Mouse (Mus musculus) lung, postnatal 14 days (tissue): ENCODE measurements around the gene Deaf1.

Source experiments
- DNase-seq: peaks from one replicate; pipeline ENCODE4 v3.0.0; 2021

Gene Deaf1

GRCm38 (mm10) chr7:141293852-141294471, 33.5 kb downstream of the Deaf1 start:
- DNase-seq: peak; percentile 39

DNA sequence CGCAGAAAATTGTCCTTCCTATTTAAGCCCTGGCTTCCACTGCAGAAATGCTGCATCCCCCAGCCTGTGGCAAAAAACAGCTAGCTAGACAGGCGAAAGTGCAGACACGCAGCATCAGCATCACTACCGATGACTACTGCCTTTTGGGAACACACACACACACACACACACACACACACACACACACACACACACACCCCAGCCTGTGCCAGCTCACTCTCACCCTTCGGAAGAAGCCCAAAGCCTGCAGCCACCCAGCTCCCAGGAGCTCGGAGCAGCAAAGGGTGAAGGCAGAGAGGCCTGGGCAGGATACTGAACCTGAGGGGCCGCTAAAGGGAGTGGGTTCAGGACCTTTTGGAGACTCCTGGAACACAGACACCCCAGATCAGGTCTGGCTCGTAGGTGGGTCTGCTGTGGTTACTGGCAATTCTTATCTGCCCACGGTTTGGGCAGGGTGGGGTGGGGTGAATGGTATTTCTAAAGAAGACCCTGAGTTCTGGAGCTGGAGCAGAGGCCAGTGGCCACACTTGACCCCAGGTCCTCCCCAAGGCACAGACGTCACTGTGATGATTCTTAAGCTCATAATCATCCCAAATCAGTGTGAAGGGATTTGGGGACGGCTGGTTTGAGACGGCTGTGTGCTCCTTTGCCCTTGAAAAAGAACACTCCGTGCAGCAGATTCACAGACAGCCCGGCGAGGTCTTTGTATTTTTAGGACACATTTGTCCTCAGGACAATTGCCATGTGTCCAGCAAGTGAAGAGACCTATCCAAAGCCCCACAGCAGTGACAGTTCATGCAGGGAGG, 34.7 kb downstream of the Deaf1 start:
- DNase-seq: no peak

- DNase-seq: no peak
Measured at GRCm38 (mm10) chr7:141291921-141292582, 35.4 kb downstream of the Deaf1 start, which contains the start of gene Drd4. TSS of gene Drd4 (plus strand) at chr7:141292006.

GRCm38 (mm10) chr7:141288042-141288441, 39.4 kb downstream of the Deaf1 start:
- no peak for DNase-seq

DNA sequence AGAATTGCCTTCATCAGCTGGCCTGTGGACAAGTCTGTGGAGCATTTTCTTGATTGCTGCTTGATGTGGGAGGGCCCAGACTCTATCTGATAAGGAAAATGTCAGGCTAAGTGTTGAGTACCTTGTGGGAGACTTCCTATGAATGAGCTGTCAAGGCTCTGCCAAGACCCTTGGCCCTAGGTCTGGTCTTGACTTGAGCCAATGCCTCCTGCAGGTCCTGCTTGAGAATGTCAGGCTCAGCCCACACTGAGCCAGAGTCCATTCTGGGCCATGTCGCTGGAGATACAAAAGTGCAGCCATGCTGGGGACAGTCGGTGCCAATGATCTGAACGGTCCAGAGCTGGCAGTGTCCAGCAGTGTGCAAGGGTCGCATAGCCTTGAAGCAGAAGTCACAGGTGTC, 44.7 kb downstream of the Deaf1 start:
- DNase-seq: no peak

DNA sequence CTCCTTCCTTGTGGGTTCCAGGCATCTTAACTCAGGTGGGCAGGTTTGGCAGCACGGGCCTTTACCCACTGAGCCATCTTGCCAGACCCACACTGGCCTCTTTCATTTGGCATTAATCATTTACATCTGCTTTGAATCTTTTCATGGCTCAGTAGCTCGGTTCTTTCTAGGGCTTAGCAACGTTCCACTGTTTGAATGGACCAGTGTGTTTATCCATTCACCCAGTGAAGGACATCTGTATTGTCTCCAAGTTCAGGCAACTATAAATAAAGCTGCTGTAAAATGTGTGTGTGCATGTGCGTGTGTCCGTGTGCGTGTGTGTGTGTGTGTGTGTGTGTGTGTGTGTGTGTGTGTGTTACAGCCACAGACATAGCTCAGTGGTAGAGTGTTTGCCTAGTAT, 46.0 kb downstream of the Deaf1 start:
- DNase-seq: no peak

- DNase-seq: no peak
Measured at GRCm38 (mm10) chr7:141278766-141279590, 48.5 kb downstream of the Deaf1 start, which contains the start of gene Sct. TSS of gene Sct (minus strand) at chr7:141279133.

- DNase-seq: no peak
Measured at GRCm38 (mm10) chr7:141277701-141278678, 49.5 kb downstream of the Deaf1 start.

- DNase-seq: no peak
Measured at GRCm38 (mm10) chr7:141276546-141276945, 50.9 kb downstream of the Deaf1 start, which contains the start of gene Cdhr5. TSS of gene Cdhr5 (minus strand) at chr7:141276786.

DNA sequence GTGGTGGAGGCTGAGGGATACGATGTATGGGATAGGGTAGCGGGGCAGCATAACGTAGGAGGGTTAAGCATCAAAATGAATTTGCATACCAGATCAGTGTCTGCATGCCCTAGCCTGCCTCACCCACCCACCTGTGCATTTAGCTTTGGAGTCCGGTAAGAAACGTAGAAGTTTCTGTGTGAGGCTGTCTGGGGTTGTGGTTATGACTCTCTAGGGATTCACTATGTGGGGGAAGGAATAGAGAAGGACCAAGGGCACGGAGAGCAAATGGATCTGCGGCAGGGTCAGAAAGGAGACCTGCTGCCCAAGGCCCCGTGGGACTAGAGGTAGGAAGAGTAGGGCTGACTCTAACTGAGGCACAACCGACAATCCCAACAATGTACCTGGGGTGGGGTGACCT, 52.1 kb downstream of the Deaf1 start:
- no peak for DNase-seq

GRCm38 (mm10) chr7:141270631-141271030, 56.9 kb downstream of the Deaf1 start:
- DNase-seq: no peak

DNA sequence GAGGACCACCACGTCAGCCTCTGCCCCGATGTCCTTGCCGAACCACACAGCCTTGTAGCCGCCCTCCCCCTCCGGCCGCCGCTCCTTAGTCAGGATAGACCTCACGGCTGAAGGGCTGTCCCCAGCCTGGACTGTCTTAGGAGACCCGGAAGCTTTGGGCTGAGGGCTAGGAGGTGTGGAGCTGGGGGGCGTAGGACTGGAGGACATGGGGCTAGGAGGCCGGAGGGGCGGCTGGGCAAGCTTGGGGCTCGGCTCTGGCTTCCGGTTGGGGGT, 58.3 kb downstream of the Deaf1 start:
- no peak for DNase-seq

- peak; percentile 32 for DNase-seq
Measured at GRCm38 (mm10) chr7:141268466-141269272, 58.8 kb downstream of the Deaf1 start.

DNA sequence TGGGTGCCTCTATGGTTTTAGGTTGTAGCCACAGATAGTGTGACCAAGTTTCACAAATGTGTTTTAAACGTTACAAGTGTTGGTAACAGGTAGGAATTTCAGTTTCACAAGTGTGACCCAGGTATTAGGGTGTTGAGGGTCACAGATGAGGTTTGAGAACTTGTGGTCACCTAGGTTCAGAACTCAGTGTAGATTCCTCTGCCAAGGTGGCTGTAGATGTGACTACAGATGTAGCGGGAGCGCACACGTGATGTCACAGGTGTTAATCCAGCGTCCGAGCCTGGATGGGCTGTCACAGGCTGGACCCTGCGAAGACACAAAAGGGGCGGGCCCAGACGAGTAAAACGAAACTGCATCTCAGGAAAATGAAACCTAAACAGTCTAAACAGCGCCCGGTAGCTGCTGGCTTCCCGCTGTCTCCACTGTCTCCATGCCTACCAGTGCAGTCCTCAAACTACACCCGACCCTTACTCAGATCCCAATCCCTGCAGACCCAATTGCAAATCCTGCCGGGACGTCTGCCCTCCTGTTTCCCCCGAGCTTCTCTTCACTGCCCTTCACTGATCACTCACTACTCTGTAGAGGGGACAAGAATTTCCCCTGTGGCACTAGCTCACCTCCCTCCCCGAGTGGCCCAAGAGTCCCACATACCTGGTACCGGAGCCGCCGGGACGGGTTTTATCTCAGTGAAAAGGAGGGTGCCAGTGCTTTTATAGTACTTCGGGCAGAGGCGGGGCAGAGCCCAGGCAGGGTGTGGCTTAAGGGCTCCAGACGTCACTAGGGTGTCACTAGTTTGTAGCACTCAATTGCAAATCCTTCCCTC, 61.5 kb downstream of the Deaf1 start, which contains the start of gene Irf7:
Irf7 (minus strand) TSS at position 743 of the 823 bp plus-strand sequence.
- peak; percentile 71 for DNase-seq

GRCm38 (mm10) chr7:141265411-141265738, 62.1 kb downstream of the Deaf1 start:
- DNase-seq: no peak

DNA sequence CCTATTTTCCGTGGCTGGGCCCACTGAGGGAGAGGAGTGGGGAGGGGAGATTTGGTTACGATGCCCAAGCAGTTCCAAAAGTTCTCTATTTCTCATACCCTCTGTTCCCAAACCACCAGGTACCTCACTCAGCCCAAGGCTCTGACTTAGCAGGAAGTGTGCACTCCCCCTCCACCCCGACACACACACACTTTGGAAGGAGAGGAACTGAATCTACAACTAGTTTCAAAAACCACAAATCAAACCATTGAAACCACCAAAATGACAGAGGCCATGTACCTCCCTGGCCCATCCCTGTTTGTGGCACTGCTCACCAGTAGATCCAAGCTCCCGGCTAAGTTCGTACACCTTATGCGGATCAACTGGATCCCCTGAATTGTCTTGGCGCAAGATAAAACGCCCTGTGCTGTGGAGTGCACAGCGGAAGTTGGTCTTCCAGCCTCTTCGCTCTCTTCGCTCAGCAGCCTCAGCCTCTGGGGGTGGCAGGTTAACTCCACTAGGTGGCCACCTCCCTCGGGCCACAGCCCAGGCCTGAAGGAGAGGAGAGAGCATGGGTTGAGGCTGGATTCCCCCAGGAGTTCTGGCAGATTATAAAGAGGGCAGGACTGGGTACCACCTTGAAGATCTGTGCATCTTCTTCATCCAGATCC, 62.6 kb downstream of the Deaf1 start:
- peak; percentile 52 for DNase-seq

- DNase-seq: no peak
Measured at GRCm38 (mm10) chr7:141264041-141264700, 63.3 kb downstream of the Deaf1 start.

DNA sequence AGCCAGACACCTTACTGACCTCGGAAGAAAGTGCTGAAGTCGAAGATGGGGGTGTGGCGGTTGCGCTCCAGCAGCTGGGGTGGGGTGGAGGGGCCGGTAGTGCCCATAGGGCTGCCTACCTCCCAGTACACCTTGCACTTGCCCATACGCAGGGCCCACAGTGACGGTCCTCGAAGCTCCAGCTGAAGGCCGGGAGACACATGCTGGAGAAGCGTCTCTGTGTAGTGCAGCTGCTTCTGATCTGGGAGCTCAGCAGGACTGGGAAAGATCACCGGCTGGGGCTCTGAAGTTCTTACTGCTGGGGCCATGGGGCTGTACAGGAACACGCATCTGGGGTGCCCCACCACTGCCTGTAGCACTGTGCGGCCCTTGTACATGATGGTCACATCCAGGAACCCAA, 63.9 kb downstream of the Deaf1 start:
- DNase-seq: no peak

DNA sequence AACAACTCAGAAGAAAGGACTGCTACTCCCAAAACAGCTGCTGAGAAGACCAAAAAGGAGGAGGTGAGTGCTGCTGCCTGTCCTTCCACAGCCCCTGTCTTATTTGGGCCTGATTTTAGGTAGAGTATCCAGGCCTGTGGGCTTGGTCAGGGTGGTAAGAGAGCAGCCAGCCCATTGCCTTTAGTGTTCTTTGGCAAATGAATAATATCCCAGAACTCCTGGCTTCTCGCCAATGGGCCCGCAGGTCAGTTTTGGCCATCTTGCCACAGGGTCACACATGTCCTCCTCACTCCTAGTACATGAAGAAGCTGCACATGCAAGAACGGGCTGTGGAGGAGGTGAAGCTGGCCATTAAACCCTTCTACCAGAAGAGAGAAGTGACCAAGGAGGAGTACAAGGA, 66.0 kb downstream of the Deaf1 start:
- no peak for DNase-seq
